Mouse (Mus musculus): ENCODE results near the gene Wrap73. TPM values are rescaled to one million over a fixed set of nuclear protein-coding genes. Genes with fewer than 3 reads are reported as not detected.

Wrap73 gene
- total RNA-seq (2021): 10 to 100 TPM; 14.2 to 21.1 TPM
- long read RNA-seq, experiment 1, transcript Wrap73-201 (12 exons, 1,598 nt): major isoform, 11 of 14 reads
- long read RNA-seq, experiment 1, partial matches to known transcripts: 2 of 14 reads
- long read RNA-seq, experiment 1, other reads (novel, unspliced or antisense): 1 of 14 reads
- long read RNA-seq, experiment 2, transcript Wrap73-201 (12 exons, 1,598 nt): major isoform, 35 of 39 reads
- long read RNA-seq, experiment 2, partial matches to known transcripts: 1 of 39 reads
- long read RNA-seq, experiment 2, other reads (novel, unspliced or antisense): 3 of 39 reads

DNA sequence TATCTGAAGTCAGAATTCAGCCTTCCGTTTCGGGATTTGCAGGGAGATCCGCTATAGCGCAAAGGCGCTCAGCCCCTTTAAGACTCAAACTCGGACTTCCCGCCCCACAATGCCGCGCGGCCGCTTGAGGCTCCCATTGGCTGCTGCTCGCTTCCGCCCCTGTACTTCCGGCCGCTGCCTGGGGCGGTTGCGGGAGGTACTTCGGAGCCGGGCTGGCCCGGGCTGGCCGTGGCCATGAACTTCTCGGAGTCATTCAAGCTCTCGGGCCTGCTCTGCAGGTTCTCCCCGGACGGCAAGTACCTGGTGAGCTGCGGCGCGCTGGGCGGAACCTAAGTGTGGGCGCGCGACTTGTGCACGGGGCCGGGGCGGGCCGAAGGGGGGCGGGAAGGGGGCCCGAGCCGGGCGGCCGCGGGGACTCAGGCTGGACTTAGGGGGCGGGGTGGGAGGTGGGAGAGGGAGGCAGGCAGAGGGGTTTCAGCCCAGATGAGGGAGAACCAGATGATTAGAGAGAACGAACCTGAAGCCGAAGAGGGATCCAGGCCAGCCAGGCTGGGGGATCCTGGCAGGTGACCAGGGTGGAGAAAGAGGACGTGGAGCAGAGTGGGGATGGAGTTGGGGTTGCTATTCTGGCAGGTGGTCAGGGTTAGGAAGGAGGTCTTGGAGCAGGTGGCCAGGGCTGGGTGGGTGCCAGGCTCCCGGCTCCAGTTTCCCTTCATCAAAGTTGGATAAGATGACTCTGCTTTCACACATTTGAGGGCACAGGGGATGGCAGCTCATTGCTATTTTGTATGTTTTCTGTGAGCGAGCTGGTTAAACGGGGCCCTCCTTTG is at the start of gene Wrap73:
Gene Wrap73, plus strand, starts transcription at position 162 of the 830 bp plus-strand sequence.
- DNase-seq (ENCODE audit: low spot score in 2 of 2): peak; percentile 80 to 83

DNA sequence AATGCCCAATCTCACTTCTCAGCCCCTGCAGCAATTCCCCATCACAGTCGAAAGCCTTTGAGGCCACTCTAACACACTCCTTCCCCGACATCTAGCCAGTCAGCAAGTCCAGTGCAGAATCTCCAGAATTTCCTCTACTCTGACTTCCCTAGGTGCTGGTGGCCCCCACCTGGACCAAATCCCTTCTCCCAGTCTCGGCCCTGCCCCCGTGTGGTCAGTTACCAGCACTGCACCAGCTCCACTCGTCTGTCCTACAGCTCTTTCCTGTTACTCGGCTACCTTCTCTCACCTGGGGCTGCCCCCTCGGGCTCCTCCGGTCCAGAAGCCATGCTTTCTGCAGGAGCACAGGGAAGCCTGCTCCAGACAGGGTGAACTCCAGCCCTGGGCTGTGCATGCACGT is 49.0 kb upstream of the Wrap73 start:
- peak; percentile 16 to 31 for DNase-seq (ENCODE audit: low spot score in 2 of 2)

DNA sequence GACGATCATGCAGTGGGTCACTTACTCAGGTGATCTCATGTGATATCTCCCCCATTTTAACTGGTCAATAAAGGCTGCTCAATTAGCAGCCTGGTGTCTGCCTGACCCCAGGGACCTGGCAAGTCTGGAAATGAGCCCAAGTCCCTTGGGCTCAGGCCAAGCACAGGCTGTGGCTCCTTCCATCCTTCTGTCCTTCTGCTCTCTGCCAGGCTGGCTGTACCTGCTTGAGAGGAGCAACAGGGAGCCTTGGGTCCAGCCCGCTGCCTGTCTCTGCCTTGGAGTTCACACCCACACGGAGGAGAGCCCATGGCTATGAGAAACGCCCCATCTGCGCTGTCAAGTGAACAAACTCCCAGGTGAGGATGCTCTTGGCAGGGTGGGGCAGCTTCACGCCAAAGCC is 46.1 kb upstream of the Wrap73 start:
- no peak for DNase-seq (ENCODE audit: low spot score in 2 of 2)

DNA sequence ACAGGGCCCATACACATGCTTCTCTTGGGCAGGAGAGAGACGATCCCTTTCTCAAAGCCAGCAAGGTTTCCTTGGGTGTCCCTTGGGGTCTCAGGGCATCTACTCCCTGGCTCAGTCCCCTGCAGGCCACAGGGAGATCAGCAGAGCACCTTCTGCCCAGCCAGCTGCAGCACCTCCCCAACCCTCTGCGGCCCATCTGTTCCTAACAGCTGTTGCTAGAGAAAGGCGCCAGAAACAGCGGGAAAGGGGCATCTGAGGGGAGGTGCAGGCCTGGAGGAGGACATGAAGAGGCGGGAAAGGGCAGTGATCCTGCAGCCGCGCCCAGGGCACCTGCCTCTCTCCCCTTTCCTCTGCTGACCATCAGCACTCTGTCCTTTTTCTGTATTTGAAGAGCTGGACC is 42.8 kb upstream of the Wrap73 start:
- no peak for DNase-seq (ENCODE audit: low spot score in 2 of 2)

DNA sequence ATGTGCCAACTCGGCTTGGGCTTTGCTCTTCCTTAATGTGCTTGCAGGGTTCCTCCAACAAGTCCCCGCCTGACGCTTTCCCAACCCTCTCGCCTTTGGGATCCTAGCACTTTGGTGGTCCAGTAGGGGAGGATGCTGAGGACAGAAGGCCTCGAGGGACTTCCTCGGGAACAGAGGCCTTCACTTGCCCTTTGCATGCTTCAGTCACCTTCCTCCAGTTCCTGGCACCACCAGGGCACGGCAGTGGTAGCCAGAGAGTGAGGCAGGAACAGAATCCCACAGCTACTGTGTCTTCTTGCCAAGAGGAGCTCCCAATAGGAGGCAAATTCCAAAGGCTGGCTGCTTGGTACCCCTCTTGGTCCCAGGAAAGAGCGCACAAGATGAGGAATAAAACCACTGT is 38.8 kb upstream of the Wrap73 start:
- DNase-seq (ENCODE audit: low spot score in 2 of 2): no peak

DNA sequence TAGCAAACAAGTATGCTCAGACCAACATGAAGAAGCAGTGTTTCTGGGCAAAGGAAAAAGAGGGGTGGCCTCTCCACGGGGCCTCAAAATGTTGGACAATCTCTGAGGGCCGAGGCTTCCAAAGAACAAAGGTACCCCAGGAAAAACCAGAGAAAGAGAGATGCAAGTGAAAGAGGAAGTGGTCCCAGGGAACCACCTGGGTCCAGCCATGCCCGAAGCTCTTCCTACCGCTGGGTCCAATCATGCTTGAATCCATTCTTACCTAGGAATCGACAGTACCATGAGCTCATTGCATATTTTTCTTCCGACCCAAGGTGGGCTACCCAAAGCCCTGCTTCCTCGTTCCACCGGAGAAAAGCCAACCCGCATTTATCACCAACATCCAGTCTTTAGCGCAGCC is 38.3 kb upstream of the Wrap73 start:
- no peak for DNase-seq (ENCODE audit: low spot score in 2 of 2)

DNA sequence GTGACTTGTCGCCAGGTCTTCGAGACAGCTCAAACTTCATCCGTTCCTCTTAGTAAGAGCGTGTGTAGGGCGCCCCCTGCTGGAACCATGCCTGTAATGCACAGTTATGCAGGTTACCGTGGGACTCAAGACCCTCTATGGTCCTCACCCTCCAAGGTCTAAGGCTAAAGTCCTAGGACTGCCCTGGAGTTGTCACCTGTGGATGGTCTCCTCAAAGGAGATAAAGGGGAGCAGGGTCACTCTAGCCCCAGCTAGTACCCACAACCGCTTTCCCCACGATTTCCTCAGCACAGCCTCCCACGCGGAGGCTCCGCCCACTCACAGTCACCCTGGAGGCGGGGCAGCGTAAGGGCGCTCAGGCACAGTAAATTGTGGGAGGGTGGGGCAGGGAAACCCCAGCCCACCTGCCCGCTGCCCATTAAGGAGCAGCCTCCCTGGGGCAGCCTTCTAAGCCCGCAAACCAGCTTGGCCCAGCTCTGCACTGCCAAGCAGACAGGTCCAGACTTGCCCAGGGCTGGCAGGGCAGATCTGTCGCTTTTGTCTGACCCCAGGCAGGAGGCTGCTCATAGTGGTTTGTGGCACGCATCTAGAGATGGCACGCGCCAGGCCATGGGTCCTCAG is 36.7 kb upstream of the Wrap73 start:
- DNase-seq (ENCODE audit: low spot score in 2 of 2): peak; percentile 34 to 62

DNA sequence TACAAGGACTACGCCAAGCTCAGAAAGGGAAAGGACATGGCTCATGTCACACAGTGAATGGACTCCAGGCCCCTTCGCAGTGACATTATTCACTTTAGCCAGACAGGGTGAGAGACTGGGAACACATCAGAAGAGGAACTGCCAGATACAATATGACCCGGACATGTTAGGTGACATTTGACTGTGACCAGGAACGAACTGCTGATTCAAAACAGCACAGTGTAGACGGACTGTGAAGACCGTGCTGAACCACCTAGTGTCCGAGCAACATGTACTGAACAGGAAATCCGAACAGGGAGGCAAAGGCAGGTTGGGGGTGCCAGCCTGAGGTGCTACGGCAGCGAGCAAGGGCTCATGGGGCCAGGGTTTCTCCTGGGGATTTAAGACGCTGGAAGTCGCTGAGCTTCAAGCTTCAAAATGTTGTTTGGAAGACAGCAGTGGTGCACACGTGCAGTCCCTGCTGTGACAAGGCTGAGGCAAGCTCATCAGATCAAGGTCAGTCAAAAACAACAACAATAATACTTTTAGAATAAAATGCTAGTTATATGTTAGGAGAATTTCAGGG is 35.6 kb upstream of the Wrap73 start:
- DNase-seq (ENCODE audit: low spot score in 2 of 2): no peak

DNA sequence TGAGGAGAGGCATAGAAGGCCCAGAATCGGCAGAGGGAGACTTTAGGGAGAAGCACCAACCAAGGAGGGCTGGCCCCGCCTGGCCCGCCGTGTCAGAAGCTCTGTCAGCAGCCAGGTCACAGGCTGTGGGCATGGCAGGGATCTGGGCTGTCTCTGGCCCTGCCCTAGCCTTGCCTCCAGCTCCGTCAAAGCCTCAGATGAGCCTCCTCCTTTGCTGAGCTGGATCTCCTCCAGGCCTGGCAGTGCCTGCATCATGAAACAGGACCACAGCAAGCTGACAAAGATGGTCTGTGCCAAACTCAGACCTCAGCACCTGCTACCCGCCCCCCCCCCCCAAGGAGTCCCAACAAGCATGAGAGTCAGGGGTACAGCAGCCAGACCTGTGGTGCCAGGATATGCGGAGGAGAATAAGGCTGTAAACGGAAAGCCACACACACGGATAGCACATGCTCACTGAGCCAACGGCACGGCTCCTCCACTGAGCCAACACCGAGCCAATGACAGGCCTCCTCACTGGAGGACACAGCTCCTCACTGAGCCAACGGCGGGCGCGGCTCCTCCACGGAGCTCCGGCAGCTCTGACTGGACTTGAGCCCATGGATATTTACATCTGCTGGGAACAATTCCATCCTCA is 32.8 kb upstream of the Wrap73 start:
- DNase-seq (ENCODE audit: low spot score in 2 of 2): no peak

DNA sequence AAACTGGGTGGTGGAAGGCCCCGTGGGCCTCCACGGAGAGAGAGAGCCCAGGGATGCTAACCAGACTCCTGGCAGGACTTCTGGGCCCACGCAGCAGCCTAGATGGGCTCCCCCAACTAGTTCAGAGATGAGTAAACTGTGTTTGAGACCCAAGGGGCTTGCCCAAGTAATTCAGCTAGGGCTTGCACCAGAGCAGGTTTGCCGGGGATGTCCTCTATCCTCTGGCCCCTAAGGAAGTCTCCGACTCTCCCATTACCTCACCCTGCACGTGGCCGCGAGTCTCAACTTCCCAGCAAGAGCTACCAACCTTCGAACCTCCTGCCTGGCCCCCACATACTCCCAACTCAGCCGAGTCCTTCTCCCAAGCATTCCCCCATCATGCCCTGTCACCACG is 32.3 kb upstream of the Wrap73 start:
- no peak for DNase-seq (ENCODE audit: low spot score in 2 of 2)

DNA sequence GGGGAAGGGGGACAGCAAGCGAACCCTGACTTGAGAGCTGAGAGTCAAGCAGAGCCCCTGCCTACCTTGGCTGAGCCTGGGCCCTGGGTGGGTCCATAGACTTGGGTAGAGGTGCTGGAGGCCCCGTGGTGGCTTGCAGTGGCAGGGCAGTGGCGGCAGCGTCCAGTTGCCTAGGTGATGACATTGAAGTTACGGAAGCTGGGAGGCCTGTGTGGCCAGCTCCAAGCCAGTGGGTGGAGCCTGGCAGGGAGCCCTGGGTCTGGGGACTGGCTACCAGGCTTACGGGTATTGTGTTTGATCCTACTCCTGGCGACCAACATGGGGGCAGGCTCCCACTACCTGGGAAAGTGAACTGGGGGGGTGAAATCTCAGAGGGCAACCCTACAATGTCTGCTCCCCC is 25.8 kb upstream of the Wrap73 start:
- DNase-seq (ENCODE audit: low spot score in 2 of 2): no peak

DNA sequence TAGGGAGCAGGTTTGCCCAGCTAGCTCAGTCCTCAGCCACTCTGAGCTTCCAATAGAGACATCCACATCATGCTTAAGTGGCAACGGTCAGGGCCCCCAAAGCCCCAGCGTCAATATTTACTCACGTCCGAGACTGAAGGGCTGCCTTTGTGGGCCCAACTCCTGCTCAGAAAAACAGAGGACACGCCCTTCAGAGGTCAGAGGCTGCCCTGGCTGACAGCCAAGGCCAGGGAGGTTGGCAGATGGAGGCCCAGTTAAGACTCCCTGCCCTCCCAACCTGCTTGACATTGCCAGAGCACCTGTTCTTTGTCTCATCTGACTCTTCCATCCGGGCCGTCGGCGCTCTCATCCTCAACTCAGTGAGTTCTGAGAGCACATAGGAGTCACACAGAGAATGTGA is 23.4 kb upstream of the Wrap73 start:
- no peak for DNase-seq (ENCODE audit: low spot score in 2 of 2)

DNA sequence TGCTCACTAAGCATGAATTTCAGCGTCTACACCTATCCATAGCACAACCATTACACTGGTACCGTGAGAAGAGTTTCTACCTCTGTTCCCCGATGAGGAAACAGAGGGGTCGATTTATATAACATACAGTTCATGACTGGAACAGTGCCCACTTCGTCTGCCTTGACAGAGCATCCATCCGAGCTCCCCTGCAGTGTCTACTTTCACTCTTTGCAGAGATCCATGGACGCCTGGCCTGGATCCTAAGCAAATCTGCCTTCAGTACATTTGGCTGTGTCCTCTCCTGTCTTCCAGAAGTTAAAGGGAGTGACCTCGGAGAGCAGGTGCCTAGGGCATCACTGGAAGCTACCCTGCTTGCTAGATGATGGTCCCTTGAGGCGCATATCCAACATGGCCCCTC is 23.0 kb upstream of the Wrap73 start:
- DNase-seq (ENCODE audit: low spot score in 2 of 2): no peak

DNA sequence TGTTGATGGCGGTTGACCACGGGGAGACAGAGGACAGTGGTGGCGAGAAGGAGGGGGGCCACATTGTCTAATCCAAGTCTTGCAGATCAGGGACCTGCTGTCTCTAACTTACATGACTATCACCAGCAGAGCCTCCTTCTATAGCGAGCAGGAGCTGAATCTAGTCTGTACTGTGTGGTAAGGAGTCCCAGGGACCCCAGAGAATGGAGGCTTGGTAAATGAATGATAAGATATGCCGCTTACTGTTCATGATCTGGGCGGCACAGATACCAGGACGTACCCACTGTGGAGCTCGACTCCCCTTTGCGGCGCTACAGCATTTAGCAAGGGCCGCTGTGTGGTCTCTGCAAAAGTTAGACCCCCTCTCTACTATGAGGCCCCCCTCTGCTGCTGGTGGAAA is 20.4 kb upstream of the Wrap73 start:
- no peak for DNase-seq (ENCODE audit: low spot score in 2 of 2)

DNA sequence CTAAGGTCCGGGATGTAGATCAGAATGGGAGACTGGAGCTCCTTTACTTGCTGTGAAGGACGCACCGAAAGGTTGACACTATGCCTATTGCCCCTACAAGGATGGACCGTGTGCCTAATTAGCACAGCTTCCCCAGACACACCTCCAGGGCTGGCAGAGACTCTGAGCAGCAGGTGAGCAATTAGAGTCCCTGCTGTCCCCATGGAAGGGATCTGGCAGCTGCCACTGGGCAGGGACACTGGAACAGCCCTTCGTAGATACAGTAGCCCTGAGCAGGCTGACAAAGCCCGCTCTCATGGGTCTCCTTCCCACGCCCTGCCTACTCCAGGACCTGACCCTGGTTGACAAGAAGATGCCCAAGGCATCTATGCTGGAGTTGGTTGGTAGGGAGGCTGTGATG is 19.8 kb upstream of the Wrap73 start:
- no peak for DNase-seq (ENCODE audit: low spot score in 2 of 2)

DNA sequence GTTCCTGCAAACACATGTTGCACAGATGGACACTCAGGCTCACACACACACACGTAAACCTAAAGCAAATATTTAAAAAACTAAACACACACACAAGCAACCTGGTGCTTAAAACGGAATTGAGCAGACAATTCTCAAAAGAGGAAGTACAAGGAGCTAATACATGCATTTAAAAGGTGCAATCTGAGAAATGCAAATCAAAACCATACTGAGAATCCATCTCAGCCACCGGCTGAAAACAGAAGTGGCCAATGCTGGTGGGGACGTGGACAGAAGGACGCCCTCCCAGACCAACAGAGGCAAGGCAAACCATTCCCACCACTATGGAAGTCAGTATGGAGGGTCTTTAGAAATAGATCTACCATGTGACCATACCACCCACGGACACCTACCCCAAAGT is 18.6 kb upstream of the Wrap73 start:
- DNase-seq (ENCODE audit: low spot score in 2 of 2): no peak

DNA sequence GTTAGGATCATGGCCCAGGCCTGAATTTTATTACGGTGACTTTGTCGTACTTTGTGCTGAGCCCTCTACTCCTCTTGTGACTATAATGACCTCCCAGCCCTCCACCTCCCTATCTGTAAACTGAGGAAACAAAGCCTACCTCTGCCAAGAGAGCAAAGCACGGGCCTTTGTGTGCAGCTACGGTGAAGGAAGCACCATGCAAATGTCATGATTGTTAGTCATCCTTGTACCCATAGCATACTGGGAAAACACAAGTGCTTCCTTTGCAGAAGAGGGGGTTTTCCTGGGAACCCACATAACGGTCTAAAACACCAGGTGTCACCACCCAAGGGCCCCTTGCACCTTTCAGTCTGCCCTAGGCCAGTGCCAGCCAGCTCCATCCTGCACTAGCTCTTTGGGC is 17.0 kb upstream of the Wrap73 start:
- no peak for DNase-seq (ENCODE audit: low spot score in 2 of 2)

DNA sequence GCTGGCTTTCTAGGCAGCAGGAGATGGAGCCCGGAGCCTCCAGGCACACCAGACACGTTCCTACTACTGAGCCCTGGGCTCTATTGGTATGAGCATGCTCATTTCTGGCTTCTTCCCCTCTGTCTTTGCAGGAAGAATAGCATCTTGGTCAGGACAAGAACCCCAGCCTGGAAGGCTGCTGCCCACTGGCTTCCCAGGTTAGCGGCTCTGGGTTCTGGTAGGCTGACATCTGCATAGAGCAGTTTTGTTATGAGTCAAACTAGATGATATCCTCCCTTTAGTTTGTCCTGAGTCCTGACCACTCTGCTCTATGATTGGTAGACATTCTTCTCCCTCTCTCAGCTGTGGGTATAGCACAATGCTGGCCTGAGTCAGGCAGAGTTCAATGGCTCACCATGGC is 14.9 kb upstream of the Wrap73 start:
- no peak for DNase-seq (ENCODE audit: low spot score in 2 of 2)

DNA sequence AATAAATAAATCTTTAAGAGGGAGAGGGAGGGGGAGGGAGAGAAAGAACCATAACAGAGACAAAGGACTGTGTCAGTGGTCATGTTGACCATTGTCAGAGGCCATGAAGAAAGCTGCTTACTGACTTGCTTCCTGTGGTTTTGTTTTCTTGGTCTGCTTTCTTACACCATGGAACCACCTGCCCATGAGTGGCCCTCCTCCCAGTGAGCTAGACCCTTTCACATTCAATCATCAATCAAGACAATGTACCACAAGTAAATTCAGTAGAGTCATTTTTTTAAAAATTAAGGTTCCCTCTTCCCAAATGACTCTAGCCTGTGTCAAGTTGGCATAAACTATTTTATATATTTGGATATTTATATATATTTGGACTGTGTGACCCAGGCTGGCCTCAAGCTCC is 12.2 kb upstream of the Wrap73 start:
- DNase-seq (ENCODE audit: low spot score in 2 of 2): no peak

DNA sequence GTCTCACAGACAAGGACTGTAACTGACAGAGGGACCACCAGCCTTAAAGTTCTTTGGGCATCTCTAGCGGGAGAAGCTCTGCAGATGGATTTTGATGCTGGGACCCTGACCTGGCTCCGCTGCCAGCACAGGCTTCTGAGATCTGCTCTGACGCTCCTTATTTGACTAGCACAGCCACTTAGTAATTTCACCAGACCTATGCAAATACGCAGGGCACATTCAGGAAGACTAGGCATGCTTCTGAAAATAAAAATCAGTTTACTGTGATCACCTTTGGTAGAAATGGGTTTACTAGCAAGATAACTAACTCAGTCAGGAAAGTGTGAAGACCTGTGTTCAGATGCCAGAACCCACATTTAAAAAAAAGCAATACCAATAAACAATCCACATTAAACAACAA is 10.3 kb upstream of the Wrap73 start:
- no peak for DNase-seq (ENCODE audit: low spot score in 2 of 2)

DNA sequence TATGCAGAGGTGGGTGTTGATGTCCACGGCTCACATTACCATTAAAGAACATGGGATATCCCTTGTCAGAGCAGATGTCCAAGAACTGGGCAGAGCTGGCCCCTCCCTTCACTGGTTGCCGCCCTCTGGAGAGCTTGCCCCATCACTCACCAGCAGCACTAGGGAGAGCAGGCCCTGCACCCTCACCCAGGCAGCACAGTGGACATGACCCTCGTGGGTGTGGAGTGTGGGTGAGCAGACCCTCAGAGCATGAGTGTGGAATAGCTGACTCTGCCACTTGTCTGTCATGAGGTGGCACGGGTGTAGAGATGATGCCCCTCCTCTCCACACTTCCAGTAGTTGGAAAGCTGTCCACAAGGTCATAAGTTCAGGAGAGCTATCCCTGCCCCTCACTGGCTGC is 7.4 kb upstream of the Wrap73 start:
- DNase-seq (ENCODE audit: low spot score in 2 of 2): no peak

DNA sequence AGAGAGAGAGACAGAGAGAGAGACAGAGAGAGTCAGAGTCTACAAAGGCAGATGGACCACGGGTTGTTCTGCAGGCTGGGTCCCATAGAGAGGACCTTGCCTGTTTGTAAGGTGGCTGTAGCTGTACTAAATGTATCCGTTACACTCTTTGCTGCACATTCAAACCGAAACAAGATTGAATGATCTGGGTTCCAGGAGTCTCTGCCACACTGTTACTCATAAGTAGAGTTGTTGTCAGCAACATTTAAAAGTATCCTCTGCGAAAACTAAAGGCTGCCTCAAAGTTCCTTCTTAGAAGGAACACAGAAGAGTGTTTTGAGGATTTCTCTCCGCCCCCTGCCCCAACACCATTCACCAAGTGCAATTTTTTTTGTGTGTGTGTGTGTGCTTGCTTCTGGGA is 5.0 kb upstream of the Wrap73 start:
- DNase-seq (ENCODE audit: low spot score in 2 of 2): no peak
